Mouse (Mus musculus) heart, adult 11 months (tissue): ENCODE data around the gene Yipf1.

Experiments used
- DNase-seq: peaks from one replicate; pipeline ENCODE4 v3.0.0; 2022

Gene Yipf1

GRCm38 (mm10) chr4:107313690-107314478 is at the start of gene Yipf1:
TSS of gene Yipf1 (plus strand) at chr4:107314363.
- peak; percentile 100 for DNase-seq

- peak; percentile 84 for DNase-seq
These were observed 40.5 kb upstream of the Yipf1 start for GRCm38 (mm10) chr4:107273683-107274082.

GRCm38 (mm10) chr4:107274511-107274910 is 39.7 kb upstream of the Yipf1 start:
- DNase-seq, result peak; percentile 57

GRCm38 (mm10) chr4:107278188-107278707 is 35.9 kb upstream of the Yipf1 start:
- DNase-seq, result peak; percentile 68

GRCm38 (mm10) chr4:107280843-107281475 is 33.2 kb upstream of the Yipf1 start:
- peak; percentile 64 for DNase-seq

- peak; percentile 93 for DNase-seq
These were observed 28.5 kb upstream of the Yipf1 start for GRCm38 (mm10) chr4:107285446-107286200.

- peak; percentile 71 for DNase-seq
These were observed 27.8 kb upstream of the Yipf1 start for GRCm38 (mm10) chr4:107286386-107286785.

GRCm38 (mm10) chr4:107287517-107287916 is 26.6 kb upstream of the Yipf1 start:
- peak; percentile 56 for DNase-seq

GRCm38 (mm10) chr4:107291611-107292272 is 22.4 kb upstream of the Yipf1 start:
- DNase-seq, result no peak

- DNase-seq, result no peak
These were observed 21.9 kb upstream of the Yipf1 start for GRCm38 (mm10) chr4:107292273-107292662.

- DNase-seq, result no peak
These were observed 16.0 kb upstream of the Yipf1 start for GRCm38 (mm10) chr4:107298071-107298606.

- no peak for DNase-seq
These were observed 14.3 kb upstream of the Yipf1 start for GRCm38 (mm10) chr4:107299779-107300340.

- no peak for DNase-seq
These were observed 13.8 kb upstream of the Yipf1 start for GRCm38 (mm10) chr4:107300371-107300770.

- DNase-seq, result no peak
These were observed 13.1 kb upstream of the Yipf1 start for GRCm38 (mm10) chr4:107300902-107301555.

GRCm38 (mm10) chr4:107302221-107302620 is 11.9 kb upstream of the Yipf1 start:
- DNase-seq, result no peak

GRCm38 (mm10) chr4:107302832-107303231 is 11.3 kb upstream of the Yipf1 start:
- DNase-seq, result no peak

GRCm38 (mm10) chr4:107303531-107303930 is 10.6 kb upstream of the Yipf1 start:
- no peak for DNase-seq

- DNase-seq, result no peak
These were observed 7.2 kb upstream of the Yipf1 start, which contains the start of gene Dio1 for GRCm38 (mm10) chr4:107306966-107307365. TSS of gene Dio1 (minus strand) at chr4:107307169.

GRCm38 (mm10) chr4:107314479-107314805 is 279 bp downstream of the Yipf1 start:
- DNase-seq, result no peak

GRCm38 (mm10) chr4:107318646-107319045 is 4.5 kb downstream of the Yipf1 start:
- DNase-seq, result no peak

GRCm38 (mm10) chr4:107321041-107321440 is 6.9 kb downstream of the Yipf1 start:
- DNase-seq, result no peak

GRCm38 (mm10) chr4:107323113-107323512 is 8.9 kb downstream of the Yipf1 start:
- DNase-seq, result no peak
